Mouse (Mus musculus) liver, embryonic 14.5 days (tissue): Measurements from ENCODE around the gene Sestd1. TPM values are rescaled to one million over a fixed set of nuclear protein-coding genes. Genes with fewer than 3 reads are reported as not detected.

Source experiments
- ATAC-seq: fragments of 200-750 bp; cut with Nextera tagmentation; 2 replicates; pipeline ENCODE4 v1.8.0; 2017; ENCODE audit warnings: moderate number of reproducible peaks, mild to moderate bottlenecking, moderate library complexity; ENCODE audit not compliant: insufficient read depth
- DNase-seq, 3 experiments: peaks; one replicate each; pipeline ENCODE4 v3.0.0-alpha.2; 2012 to 2013; ENCODE audit warnings: low read depth in 3 of 3, low spot score in 3 of 3
- H3K27ac ChIP-seq: fragments of 300-500 bp; sonication (generic); 2 replicates; pipeline ENCODE4 v1.5.1; 2014; ENCODE audit warnings: moderate library complexity, mild to moderate bottlenecking, control low read depth, inconsistent platforms
- H3K27me3 ChIP-seq: fragments of 300-500 bp; sonication (generic); 2 replicates; pipeline ENCODE4 v1.6.1; 2014; ENCODE audit warnings: mild to moderate bottlenecking, low read length, moderate library complexity; ENCODE audit not compliant: control insufficient read depth, insufficient read depth
- H3K36me3 ChIP-seq: fragments of 300-500 bp; sonication (generic); replicated peaks from 2 replicates; pipeline ENCODE4 v1.6.1; 2014; ENCODE audit warnings: low read depth; ENCODE audit not compliant: control insufficient read depth, insufficient read depth
- H3K4me1 ChIP-seq, 2 experiments: fragments of 200-500 bp in 1 of 2; fragments of 300-500 bp in 1 of 2; sonication (generic) in 1 of 2; replicated peaks; 2 replicates each; pipeline ENCODE4 v1.6.1; 2012 to 2014; ENCODE audit warnings: antibody characterized with exemption in 1 of 2, inconsistent platforms in 1 of 2, low read length in 1 of 2; ENCODE audit not compliant: control insufficient read depth in 2 of 2, insufficient read depth in 2 of 2
- H3K4me2 ChIP-seq: fragments of 300-500 bp; sonication (generic); 2 replicates; pipeline ENCODE4 v1.6.1; 2014; ENCODE audit warnings: low read depth, mild to moderate bottlenecking, control low read depth, moderate library complexity
- H3K4me3 ChIP-seq, 2 experiments: fragments of 200-500 bp in 1 of 2; fragments of 300-500 bp in 1 of 2; sonication (generic) in 1 of 2; 2 replicates each; pipeline ENCODE4 v1.5.1; 2012 to 2014; ENCODE audit warnings: low read depth in 2 of 2, low read length in 2 of 2, mild to moderate bottlenecking in 2 of 2, control low read depth in 1 of 2, inconsistent platforms in 1 of 2, moderate library complexity in 1 of 2; ENCODE audit not compliant: insufficient read depth in 1 of 2
- H3K9ac ChIP-seq: fragments of 300-500 bp; sonication (generic); replicated peaks from 2 replicates; pipeline ENCODE4 v1.6.1; 2014; ENCODE audit warnings: mild to moderate bottlenecking, control low read depth, moderate library complexity
- H3K9me3 ChIP-seq: fragments of 300-500 bp; sonication (generic); 2 replicates; pipeline ENCODE4 v1.6.1; 2016; ENCODE audit warnings: low read length, mixed read lengths; ENCODE audit not compliant: control insufficient read depth
- CTCF ChIP-seq: IDR thresholded peaks from 2 replicates; pipeline ENCODE4 v1.5.1; 2016; ENCODE audit warnings: antibody characterized with exemption, low read depth, control low read depth
- EP300 ChIP-seq: IDR thresholded peaks from 2 replicates; pipeline ENCODE4 v1.6.1; 2016; ENCODE audit warnings: antibody characterized with exemption, low read depth
- WGBS: fragments of 180-500 bp; shearing (Covaris S2); extraction: QIAGEN DNeasy Blood & Tissue Kit; methylation state at CpG from one replicate; pipeline ENCODE4 v1.1.7; 2014; ENCODE audit not compliant: insufficient replicate concordance; 5-methylcytosine and 5-hydroxymethylcytosine counted together
- polyA plus RNA-seq, 2 experiments: library from polyadenylated mRNA; depleted of rRNA in 1 of 2; stranded (reverse) in 1 of 2; unstranded in 1 of 2; fragments of >200 nt; fragmentation: Nextera tagmentation in 1 of 2; extraction: Ambion mirVana in 1 of 2; gene quantifications; 2 replicates each; pipeline versions ENCODE4 v1.2.1 to v1.2.3; 2012 to 2014

Sestd1 gene
- polyA plus RNA-seq, 2 experiments = 0.46 to 0.48 TPM

DNA sequence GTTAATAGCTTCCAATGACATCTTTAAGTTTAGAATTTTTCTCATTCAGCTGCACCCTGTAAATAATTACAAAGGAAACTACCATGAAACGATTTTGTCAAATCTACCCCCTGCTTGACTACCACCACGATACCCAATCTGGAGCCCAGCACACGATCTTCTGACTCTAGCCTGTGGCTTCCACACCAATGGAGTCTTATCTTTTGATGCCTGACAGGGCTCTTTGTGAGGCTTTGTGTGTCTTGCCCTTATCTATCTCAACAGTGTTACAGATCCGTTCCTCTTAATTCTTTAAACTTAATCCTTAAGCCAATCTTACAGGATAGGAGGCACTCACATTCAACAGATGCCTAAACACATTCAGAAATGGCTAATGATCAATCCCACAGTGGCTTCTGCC lies 126.3 kb downstream of the Sestd1 start:
- ATAC-seq (peak; percentile 89), DNase-seq (peak in 1 of 3 experiments; percentile 45)
- Histone ChIP-seq H3K27me3 (no peaks in the 10 kb centered on the region), H3K9me3 (no peaks in the 10 kb centered on the region), H3K4me3 (no peak overlapping the region), H3K36me3 (no peaks in the 10 kb centered on the region), H3K4me2 (0 out of 2 replicates have a peak overlapping the region, but pooled peaks have one; percentile 4), H3K4me1 (peaks cover 2 to 6% of the 10 kb centered on the region in 2 experiments; a peak in 2 of 4 replicates), H3K9ac (no peak overlapping the region), H3K27ac (no peak overlapping the region)
- WGBS = 6% methylated on average over 4 of the region's 4 CpGs
- TF ChIP-seq EP300 (peak; percentile 69), CTCF (no peak)

DNA sequence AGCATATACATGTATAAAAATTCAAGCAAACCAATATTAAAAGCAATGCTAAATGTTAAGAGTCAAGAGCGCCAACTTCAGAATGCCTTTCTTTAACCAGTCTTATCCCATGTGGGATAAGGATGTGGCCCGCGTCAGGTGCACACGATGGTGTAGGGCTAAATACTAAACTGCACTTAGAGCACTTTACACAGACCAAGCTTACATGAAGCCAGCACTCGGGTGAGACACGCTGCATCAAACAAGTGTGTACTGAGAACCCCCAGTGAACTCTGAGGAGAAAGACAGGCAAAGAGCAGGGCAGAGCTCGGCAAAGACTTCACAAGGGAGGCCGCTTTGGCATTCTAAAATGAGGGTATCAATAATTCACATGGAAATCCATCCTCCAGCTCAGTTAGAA lies 129.1 kb downstream of the Sestd1 start:
- no peak for DNase-seq
- ATAC-seq = no peak
- TF ChIP-seq CTCF = no peak
- TF ChIP-seq EP300 = no peak
- 74% methylated on average over 8 of the region's 8 CpGs for WGBS
- no peak overlapping the region for H3K4me2 ChIP-seq
- H3K9me3 ChIP-seq = no peaks in the 10 kb centered on the region
- no peaks in the 10 kb centered on the region for H3K36me3 ChIP-seq
- no peak overlapping the region for H3K4me3 ChIP-seq
- H3K27me3 ChIP-seq = no peaks in the 10 kb centered on the region
- no peak overlapping the region for H3K9ac ChIP-seq
- peaks cover 2 to 6% of the 10 kb centered on the region in 2 experiments; a peak in 2 of 4 replicates for H3K4me1 ChIP-seq
- no peak overlapping the region for H3K27ac ChIP-seq

DNA sequence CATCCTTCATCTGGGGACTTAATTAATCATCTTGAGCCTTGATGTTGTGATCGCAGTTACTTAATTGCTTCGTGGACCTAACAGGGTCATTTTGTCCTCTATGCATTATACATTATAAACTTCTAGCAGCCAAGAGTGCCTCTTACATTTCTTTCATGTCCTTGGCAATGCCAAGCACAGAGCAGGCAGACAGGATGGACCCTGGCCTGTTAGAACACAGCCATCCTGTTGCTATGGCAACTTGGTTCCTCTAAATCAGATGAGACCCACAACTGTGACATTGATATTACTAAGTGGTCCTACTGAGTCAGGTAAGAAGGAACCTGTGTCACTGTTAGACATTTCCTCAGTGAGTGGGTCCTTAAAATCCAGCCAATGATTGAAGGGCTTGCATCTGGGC lies 130.8 kb downstream of the Sestd1 start:
- H3K36me3 ChIP-seq = no peaks in the 10 kb centered on the region
- H3K27ac ChIP-seq = no peak overlapping the region
- peaks cover 2 to 4% of the 10 kb centered on the region in 2 experiments; a peak in 2 of 4 replicates for H3K4me1 ChIP-seq
- no peak overlapping the region for H3K4me3 ChIP-seq
- no peaks in the 10 kb centered on the region for H3K9me3 ChIP-seq
- 65% methylated on average over 2 of the region's 2 CpGs for WGBS
- no peak for ATAC-seq
- TF ChIP-seq EP300 = no peak
- no peak for TF ChIP-seq CTCF
- H3K4me2 ChIP-seq = no peak overlapping the region
- DNase-seq = no peak
- H3K27me3 ChIP-seq = no peaks in the 10 kb centered on the region
- H3K9ac ChIP-seq = no peak overlapping the region

DNA sequence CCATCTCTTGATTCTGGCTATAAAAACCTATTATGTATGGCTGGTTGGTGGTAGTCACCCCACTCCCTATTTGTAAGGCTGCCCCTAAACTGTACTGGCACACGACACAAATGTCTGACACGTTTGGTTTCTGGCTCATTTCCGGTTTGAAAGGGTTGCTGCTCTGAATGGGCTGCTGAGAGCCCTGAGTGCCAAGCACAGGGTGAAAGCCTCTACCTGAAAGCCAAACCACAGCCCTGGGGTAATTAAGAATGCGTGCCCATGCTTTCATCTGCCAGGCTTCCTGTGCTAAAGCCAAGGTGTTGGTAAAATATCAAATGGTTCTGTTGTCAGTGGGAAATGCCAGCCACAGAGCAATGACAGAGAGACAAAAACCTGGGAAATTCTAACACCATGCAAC lies 132.2 kb downstream of the Sestd1 start:
- ATAC-seq = no peak
- TF ChIP-seq EP300 (no peak), CTCF (no peak)

DNA sequence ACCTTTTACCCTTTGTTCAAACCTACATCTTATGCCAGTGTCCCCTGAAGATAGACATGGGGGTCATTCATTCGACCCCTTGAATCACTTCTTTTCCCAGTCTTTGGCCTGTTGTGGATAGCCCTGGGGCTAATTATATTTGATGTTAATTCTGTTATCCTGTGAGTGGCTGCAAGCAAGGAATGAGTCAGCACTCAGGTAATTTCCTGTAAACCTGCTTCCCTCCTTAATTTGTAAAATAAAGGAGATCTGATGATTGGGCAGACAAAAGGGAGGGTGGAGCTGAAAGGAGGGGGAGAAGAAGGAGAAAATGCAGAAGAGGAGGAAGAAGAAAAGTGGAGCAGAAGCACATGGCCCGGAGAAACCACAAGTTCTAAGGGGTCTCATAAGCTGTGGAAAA lies 133.4 kb downstream of the Sestd1 start:
- no peak for ATAC-seq
- H3K9me3 ChIP-seq = no peaks in the 10 kb centered on the region
- H3K4me2 ChIP-seq = no peak overlapping the region
- no peaks in the 10 kb centered on the region for H3K4me1 ChIP-seq
- no peak overlapping the region for H3K9ac ChIP-seq
- no peak for TF ChIP-seq EP300
- H3K36me3 ChIP-seq = no peaks in the 10 kb centered on the region
- no peak overlapping the region for H3K4me3 ChIP-seq
- H3K27me3 ChIP-seq = no peaks in the 10 kb centered on the region
- no peak for DNase-seq
- H3K27ac ChIP-seq = no peak overlapping the region
- 47% methylated on average over 2 of the region's 2 CpGs for WGBS

More for the DNA sequence above, 132.2 kb downstream of the Sestd1 start:
- no peak overlapping the region for H3K27ac ChIP-seq
- H3K36me3 ChIP-seq = no peaks in the 10 kb centered on the region
- H3K9me3 ChIP-seq = no peaks in the 10 kb centered on the region
- DNase-seq = no peak
- H3K4me3 ChIP-seq = no peak overlapping the region
- WGBS = 47% methylated on average over 4 of the region's 4 CpGs
- H3K27me3 ChIP-seq = no peaks in the 10 kb centered on the region
- no peaks in the 10 kb centered on the region for H3K4me1 ChIP-seq
- no peak overlapping the region for H3K4me2 ChIP-seq
- H3K9ac ChIP-seq = no peak overlapping the region
